Mouse (Mus musculus) cerebellum, postnatal 14 days (tissue): ENCODE data around the gene Glmn.

ENCODE experiments used
- DNase-seq, 2 experiments: peaks; one replicate each; pipeline ENCODE4 v3.0.0; 2021; ENCODE audit warnings: mixed read lengths in 2 of 2

Glmn gene

GRCm38 (mm10) chr5:107515453-107515852 is 82.2 kb downstream of the Glmn start:
- DNase-seq, result no peak

DNA sequence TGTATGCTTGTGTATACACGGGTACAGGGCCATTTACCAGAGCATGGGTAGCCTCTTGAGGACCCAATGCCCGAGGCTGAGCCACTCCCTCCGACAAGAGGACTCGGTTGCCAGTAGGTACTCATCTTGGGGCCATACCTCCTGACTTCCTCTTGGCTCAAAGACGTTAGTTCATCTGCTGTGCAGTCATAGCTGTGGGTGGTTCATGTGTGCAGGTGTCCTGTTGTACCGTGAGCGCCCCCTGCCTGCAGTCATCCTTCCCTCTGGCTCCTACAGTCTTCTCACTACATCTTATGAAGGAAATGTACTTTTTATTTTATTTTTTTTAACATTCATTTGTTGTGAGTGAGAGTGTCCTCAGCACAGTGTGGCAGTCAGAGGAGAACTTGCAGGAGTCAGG is 84.1 kb downstream of the Glmn start:
- DNase-seq, result peak; percentile 72 to 82

GRCm38 (mm10) chr5:107511326-107511725 is 86.4 kb downstream of the Glmn start:
- no peak for DNase-seq

- DNase-seq, result no peak
Measured at GRCm38 (mm10) chr5:107510503-107510902, 87.2 kb downstream of the Glmn start.

- DNase-seq, result no peak
Measured at GRCm38 (mm10) chr5:107507321-107507720, 90.4 kb downstream of the Glmn start, which contains the start of gene Gm42669. Gm42669 (plus strand) TSS chr5:107507621.

- DNase-seq, result no peak
Measured at GRCm38 (mm10) chr5:107500741-107501140, 96.9 kb downstream of the Glmn start.

GRCm38 (mm10) chr5:107499891-107500535 is 97.7 kb downstream of the Glmn start:
- DNase-seq, result peak; percentile 82 to 87
